Mouse (Mus musculus) kidney, postnatal 25 days (tissue): ENCODE data around the gene Tspan33.
"Not testable (repeated sequence)": the region's sequence is repeated elsewhere in the genome, so short reads cannot be mapped to it uniquely, and the experiment has no call there.

Experiments used
- DNase-seq, 2 experiments: peaks; one replicate each; pipeline ENCODE4 v3.0.0; 2021; ENCODE audit warnings: mixed read lengths in 2 of 2

Gene Tspan33

GRCm38 (mm10) chr6:29756476-29756875 is 62.5 kb downstream of the Tspan33 start:
- DNase-seq, result no peak

GRCm38 (mm10) chr6:29758417-29758816 is 64.4 kb downstream of the Tspan33 start:
- DNase-seq, result peak; percentile 81 to 82

DNA sequence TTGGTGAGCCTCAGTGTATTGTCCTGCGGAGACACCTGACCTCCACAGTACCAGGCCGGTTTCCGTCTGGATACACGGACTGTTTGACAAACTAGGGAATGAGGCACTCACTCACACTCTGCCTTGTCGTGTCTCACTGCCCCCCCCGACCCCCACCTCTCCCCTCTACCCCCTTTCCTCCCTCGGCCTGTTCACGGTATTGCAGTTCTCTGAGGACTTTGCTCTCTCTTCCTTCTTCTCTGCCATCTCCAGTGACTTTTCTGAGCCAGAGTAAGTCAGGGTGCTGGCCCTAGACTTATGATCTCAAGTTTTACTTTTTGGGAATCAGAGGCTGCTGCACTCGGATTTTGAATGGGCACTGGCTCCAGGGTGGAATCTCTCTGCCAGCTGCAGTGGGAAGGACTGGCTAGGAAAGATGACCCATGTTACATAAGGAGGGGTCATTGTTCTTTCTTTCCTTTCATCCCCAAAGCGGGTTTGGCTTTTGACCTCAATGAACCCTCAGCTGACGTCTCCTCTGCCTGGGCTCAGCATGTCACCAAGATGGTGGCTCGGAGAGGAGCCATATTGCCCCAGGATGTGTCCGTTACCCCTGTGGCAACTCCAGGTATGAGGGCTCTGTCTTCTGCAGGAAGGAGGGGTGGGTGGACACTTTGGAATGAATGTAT is 65.1 kb downstream of the Tspan33 start:
- peak in 1 of 2 experiments; percentile 63 for DNase-seq

GRCm38 (mm10) chr6:29760397-29760796 is 66.4 kb downstream of the Tspan33 start:
- DNase-seq, result not testable (repeated sequence)

DNA sequence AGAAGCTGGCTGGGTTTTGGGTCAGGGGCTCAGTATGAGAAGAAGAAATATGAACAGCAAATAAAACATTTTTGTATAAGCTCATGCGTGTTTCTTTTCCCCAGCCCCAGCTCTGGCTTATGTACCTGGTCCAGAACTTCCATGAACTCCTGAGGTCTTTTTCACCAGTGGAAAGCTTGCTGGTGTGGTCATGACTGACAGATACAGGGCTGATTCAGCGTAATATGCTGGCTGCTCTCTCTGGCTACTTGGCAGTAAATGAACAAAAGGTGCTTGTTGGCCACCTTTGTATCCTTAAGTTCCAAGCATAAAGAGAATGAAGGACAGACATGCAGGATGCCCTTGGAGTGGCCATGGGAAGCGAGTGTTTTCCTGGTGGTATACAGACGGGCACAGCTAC is 67.3 kb downstream of the Tspan33 start:
- DNase-seq, result no peak

DNA sequence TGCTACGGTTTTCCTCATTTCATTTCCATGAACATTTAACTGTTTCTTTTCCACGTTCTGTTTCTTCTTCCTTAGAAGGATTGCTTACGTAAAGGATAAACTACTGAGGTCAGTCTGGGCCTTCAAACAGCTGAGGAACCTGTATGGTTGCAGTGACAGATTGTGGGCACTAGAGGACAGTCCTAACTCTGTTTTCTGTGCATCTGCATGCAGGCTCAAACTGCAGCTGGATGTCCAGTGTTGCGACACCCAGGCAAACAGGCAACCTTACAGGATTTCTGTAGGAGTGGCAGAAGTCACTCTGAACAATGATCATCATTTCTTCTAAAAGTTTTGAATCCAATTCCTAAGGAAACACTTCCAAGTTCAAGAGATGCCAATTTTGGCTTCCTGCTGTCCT is 68.5 kb downstream of the Tspan33 start:
- peak; percentile 63 to 74 for DNase-seq

- DNase-seq, result no peak
Observed at GRCm38 (mm10) chr6:29766874-29767273, 72.9 kb downstream of the Tspan33 start.
